Mouse (Mus musculus) lung, adult 2 months (tissue): Measurements from ENCODE around the gene Reep1.

Source experiments
- CTCF ChIP-seq: fragments of 200-500 bp; IDR thresholded peaks from 2 replicates; pipeline ENCODE4 v1.5.1; 2011; ENCODE audit warnings: mild to moderate bottlenecking, low read length, control low read depth; ENCODE audit not compliant: insufficient read depth
- POLR2A ChIP-seq: fragments of 200-500 bp; IDR thresholded peaks from 2 replicates; pipeline ENCODE4 v1.6.1; 2011; ENCODE audit warnings: low read depth, mild to moderate bottlenecking, control low read depth, low read length, borderline replicate concordance; ENCODE audit errors: extremely low read depth

- TF ChIP-seq CTCF = no peak
- no peak for TF ChIP-seq POLR2A
Measured at GRCm38 (mm10) chr6:71779831-71780230, 72.5 kb downstream of the Reep1 start.
